Mouse (Mus musculus) G1E (cell line): ENCODE data around the gene 4930558C23Rik.

Source experiments
- CTCF ChIP-seq: IDR thresholded peaks from 2 replicates; pipeline ENCODE4 v1.5.1; 2012; ENCODE audit warnings: low read depth, low read length, inconsistent platforms, mixed read lengths
- GATA1 ChIP-seq: IDR thresholded peaks from 2 replicates; pipeline ENCODE4 v1.6.1; 2012; ENCODE audit warnings: borderline replicate concordance, low read length, inconsistent platforms, mixed read lengths
- GATA2 ChIP-seq: IDR thresholded peaks from 2 replicates; pipeline ENCODE4 v1.6.1; 2012; ENCODE audit warnings: low read depth, low read length, inconsistent platforms, borderline replicate concordance
- POLR2AphosphoS5 ChIP-seq: IDR thresholded peaks from 2 replicates; pipeline ENCODE4 v1.6.1; 2012; ENCODE audit warnings: low read depth, low read length, inconsistent platforms; ENCODE audit not compliant: insufficient replicate concordance
- TAL1 ChIP-seq: conservative IDR thresholded peaks from 2 replicates; pipeline ENCODE4 v1.6.1; 2012; ENCODE audit warnings: low read depth, low read length, inconsistent platforms, mixed read lengths

- TF ChIP-seq CTCF (no peak), GATA2 (no peak), POLR2AphosphoS5 (no peak), TAL1 (no peak), GATA1 (no peak)
These were observed 32.9 kb upstream of the 4930558C23Rik start for GRCm38 (mm10) chr3:95435561-95435960.
